Mouse (Mus musculus) ovary, postnatal 14 days (tissue): ENCODE measurements around the gene Krtdap.

Source experiments
- DNase-seq: peaks from one replicate; pipeline ENCODE4 v3.0.0; 2022; ENCODE audit warnings: low spot score

Gene Krtdap

DNA sequence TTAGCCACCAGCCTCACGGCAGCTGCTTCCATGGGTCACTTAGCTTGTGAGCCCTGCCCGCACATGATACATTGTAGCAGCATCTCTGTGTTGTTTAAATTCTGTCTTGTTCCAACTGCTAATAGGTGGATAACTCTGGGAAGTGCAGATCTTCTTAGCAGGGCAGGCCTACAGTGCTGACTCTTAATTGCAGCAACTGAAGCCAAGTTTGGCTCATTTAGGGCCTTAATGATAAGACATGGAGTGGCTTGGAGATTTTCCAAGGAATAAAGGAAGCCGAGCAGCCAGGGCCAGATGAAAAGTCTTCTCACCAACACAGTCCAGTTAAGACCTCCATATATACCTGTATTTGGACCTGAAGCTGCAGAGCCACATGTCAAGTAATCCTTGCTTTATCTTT is 52.6 kb downstream of the Krtdap start:
- DNase-seq = no peak
